Mouse (Mus musculus): Measurements from ENCODE around the gene 1700040F15Rik. TPM values are rescaled to one million over a fixed set of nuclear protein-coding genes. Genes with fewer than 3 reads are reported as not detected.
"Not testable (repeated sequence)": the region's sequence is repeated elsewhere in the genome, so short reads cannot be mapped to it uniquely, and the experiment has no call there.

Gene 1700040F15Rik
- not detected in 2 replicates for polyA plus RNA-seq (2015; fragmentation: Nextera tagmentation; extraction: Ambion mirVana)

DNA sequence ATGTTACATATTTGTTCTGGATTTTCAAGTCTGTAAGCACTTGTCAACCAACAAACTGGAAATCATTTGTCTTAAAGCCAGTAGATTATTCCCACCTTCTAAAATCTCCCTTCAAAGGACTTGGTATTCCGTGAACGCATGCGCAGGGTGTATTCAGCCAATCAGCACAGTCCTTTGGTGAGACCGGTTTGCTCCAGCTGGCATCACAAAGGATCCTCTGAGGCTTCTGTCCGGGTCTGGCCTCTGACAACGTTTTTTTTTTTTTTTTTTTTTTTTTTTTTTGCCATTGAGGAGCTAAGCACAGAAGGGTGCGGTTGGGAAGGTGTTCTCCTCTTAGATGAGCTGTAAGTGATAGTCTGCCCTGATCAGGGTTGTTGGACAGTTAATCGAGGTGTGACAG lies at the start of gene 1700040F15Rik:
1700040F15Rik (plus strand) TSS at position 301 of the 400 bp plus-strand sequence.
- not testable (repeated sequence) for H3K9ac ChIP-seq (ENCODE audit: low read length); H3K27ac ChIP-seq (ENCODE audit: low read length); H3K4me1 ChIP-seq (replicated peaks; ENCODE audit: control insufficient read depth, insufficient read depth, low read length); H3K27me3 ChIP-seq (ENCODE audit: control insufficient read depth, insufficient read depth, low read depth, low read length); H3K4me2 ChIP-seq (ENCODE audit: low read depth, low read length); H3K9me3 ChIP-seq (ENCODE audit: control insufficient read depth, low read length); ATAC-seq (ENCODE audit: low read depth); H3K4me3 ChIP-seq (ENCODE audit: low read length); H3K36me3 ChIP-seq (ENCODE audit: control insufficient read depth, insufficient read depth, low read length)
- no CpG with 5 or more reads among the region's 8 CpGs for WGBS
